Mouse (Mus musculus) spleen, adult 2 months (tissue): ENCODE results near the gene Slc10a2.

Experiments used
- CTCF ChIP-seq: fragments of 200-500 bp; IDR thresholded peaks from 2 replicates; pipeline ENCODE4 v1.5.1; 2011; ENCODE audit warnings: mild to moderate bottlenecking, inconsistent platforms; ENCODE audit not compliant: insufficient read depth, insufficient read length, insufficient replicate concordance; ENCODE audit errors: extremely low read depth
- POLR2A ChIP-seq: fragments of 200-500 bp; IDR thresholded peaks from 2 replicates; pipeline ENCODE4 v1.6.1; 2011; ENCODE audit warnings: low read depth, low read length, inconsistent platforms

DNA sequence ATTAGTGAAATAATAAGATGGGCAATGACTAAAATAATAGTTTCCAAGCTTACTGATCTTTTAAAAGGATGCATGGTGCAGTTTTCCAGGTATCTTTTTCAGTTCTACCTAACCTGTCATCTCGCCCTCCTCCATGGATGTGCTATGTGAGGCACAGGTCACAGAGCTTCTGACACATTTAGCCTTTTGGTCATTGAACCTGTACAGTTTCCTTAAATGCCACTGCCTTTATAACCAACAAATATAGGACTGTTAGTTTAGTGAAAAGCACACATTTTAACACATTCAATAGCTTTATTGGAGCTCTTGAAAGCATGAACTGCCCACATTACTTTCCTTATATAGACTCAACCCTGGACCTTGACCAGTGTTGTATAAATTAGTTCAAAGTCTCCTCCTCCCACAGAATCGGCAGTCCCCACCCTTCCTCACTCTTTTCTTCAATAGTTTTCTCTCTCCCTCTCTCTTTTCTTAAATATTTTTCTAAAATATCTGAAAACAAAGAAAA, 24.2 kb upstream of the Slc10a2 start:
- TF ChIP-seq CTCF: no peak
- TF ChIP-seq POLR2A: no peak
